Mouse (Mus musculus) CH12.LX (cell line): ENCODE results near the gene Acsl1. TPM values are rescaled to one million over a fixed set of nuclear protein-coding genes. Genes with fewer than 3 reads are reported as not detected.

Experiments
- DNase-seq: peaks from one replicate; pipeline ENCODE4 v3.0.0-alpha.2; 2013; ENCODE audit errors: extremely low read depth
- H3K27ac ChIP-seq: 2 replicates; pipeline ENCODE4 v1.5.1; 2012; ENCODE audit warnings: low read depth, mild to moderate bottlenecking, control low read depth, moderate library complexity; ENCODE audit not compliant: insufficient read depth
- H3K27me3 ChIP-seq: replicated peaks from 2 replicates; pipeline ENCODE3; 2012; ENCODE audit warnings: inconsistent platforms
- H3K36me3 ChIP-seq, 2 experiments: replicated peaks in 1 of 2; 2 replicates each; pipeline versions ENCODE3 to v1.6.1; 2012; ENCODE audit warnings: inconsistent platforms in 1 of 2, low read length in 1 of 2, mild to moderate bottlenecking in 1 of 2, mixed read lengths in 1 of 2, moderate library complexity in 1 of 2; ENCODE audit not compliant: control insufficient read depth in 1 of 2, insufficient read depth in 1 of 2
- H3K4me1 ChIP-seq, 2 experiments: 2 replicates each; pipeline ENCODE4 v1.6.1; 2012; ENCODE audit warnings: inconsistent platforms in 1 of 2, moderate library complexity in 1 of 2; ENCODE audit not compliant: insufficient read depth in 2 of 2, control insufficient read depth in 1 of 2
- H3K4me2 ChIP-seq: 2 replicates; pipeline ENCODE4 v1.6.1; 2012; ENCODE audit warnings: low read depth, mild to moderate bottlenecking, control low read depth; ENCODE audit not compliant: poor library complexity, insufficient read depth, severe bottlenecking
- H3K4me3 ChIP-seq, 3 experiments: fragments of 150-350 bp in 1 of 3; sonication (generic) in 1 of 3; replicated peaks in 1 of 3; 2 replicates each; pipeline versions ENCODE3 to v1.5.1; 2011 to 2012; ENCODE audit warnings: low read depth in 2 of 3, low read length in 2 of 3, mild to moderate bottlenecking in 2 of 3, moderate library complexity in 2 of 3, control low read depth in 1 of 3, improper control_type of control experiment in 1 of 3, inconsistent platforms in 1 of 3, mixed read lengths in 1 of 3; ENCODE audit not compliant: poor library complexity in 1 of 3
- H3K79me2 ChIP-seq: replicated peaks from 2 replicates; pipeline ENCODE4 v1.6.1; 2012; ENCODE audit warnings: mild to moderate bottlenecking, moderate library complexity; ENCODE audit not compliant: control insufficient read depth, poor library complexity, insufficient read depth, severe bottlenecking; ENCODE audit errors: extremely low read depth
- H3K9ac ChIP-seq: 2 replicates; pipeline ENCODE4 v1.6.1; 2012; ENCODE audit warnings: low read depth, mild to moderate bottlenecking, control low read depth, moderate library complexity; ENCODE audit not compliant: insufficient read depth
- H3K9me3 ChIP-seq: replicated peaks from 2 replicates; pipeline ENCODE3; 2012; ENCODE audit warnings: low read length, inconsistent platforms, mixed read lengths
- BHLHE40 ChIP-seq: IDR thresholded peaks from 2 replicates; pipeline ENCODE4 v1.6.1; 2011; ENCODE audit warnings: mild to moderate bottlenecking, low read depth, low read length, improper control_type of control experiment
- CHD1 ChIP-seq: IDR thresholded peaks from 2 replicates; pipeline ENCODE4 v1.6.1; 2012; ENCODE audit warnings: low read depth, low read length, improper control_type of control experiment, inconsistent platforms
- CHD2 ChIP-seq: IDR thresholded peaks from 2 replicates; pipeline ENCODE4 v1.6.1; 2011; ENCODE audit warnings: low read length, improper control_type of control experiment
- CTCF ChIP-seq, 2 experiments: IDR thresholded peaks in 1 of 2; conservative IDR thresholded peaks in 1 of 2; 2 replicates each; pipeline ENCODE4 v1.5.1; 2011 to 2012; ENCODE audit warnings: low read depth in 2 of 2, low read length in 2 of 2, improper control_type of control experiment in 1 of 2, inconsistent platforms in 1 of 2, mild to moderate bottlenecking in 1 of 2, moderate library complexity in 1 of 2
- E2F4 ChIP-seq: IDR thresholded peaks from 2 replicates; pipeline ENCODE4 v1.6.1; 2011; ENCODE audit warnings: low read depth, low read length, improper control_type of control experiment; ENCODE audit not compliant: insufficient replicate concordance
- EP300 ChIP-seq: IDR thresholded peaks from 2 replicates; pipeline ENCODE4 v1.6.1; 2011; ENCODE audit warnings: low read length, improper control_type of control experiment
- ETS1 ChIP-seq: conservative IDR thresholded peaks from 2 replicates; pipeline ENCODE4 v1.6.1; 2012; ENCODE audit warnings: low read depth, mild to moderate bottlenecking, inconsistent platforms, low read length, improper control_type of control experiment, moderate library complexity
- GABPA ChIP-seq: IDR thresholded peaks from 2 replicates; pipeline ENCODE4 v1.6.1; 2012; ENCODE audit warnings: low read depth, low read length, improper control_type of control experiment, inconsistent platforms; ENCODE audit not compliant: insufficient replicate concordance
- HCFC1 ChIP-seq: IDR thresholded peaks from 2 replicates; pipeline ENCODE4 v1.6.1; 2012; ENCODE audit warnings: low read depth, mild to moderate bottlenecking, inconsistent platforms, low read length, improper control_type of control experiment
- IRF4 ChIP-seq: IDR thresholded peaks from 2 replicates; pipeline ENCODE4 v1.6.1; 2014; ENCODE audit warnings: low read depth, mild to moderate bottlenecking, inconsistent platforms, low read length, improper control_type of control experiment
- JUN ChIP-seq: IDR thresholded peaks from 2 replicates; pipeline ENCODE4 v1.6.1; 2011; ENCODE audit warnings: low read depth, mild to moderate bottlenecking, low read length, improper control_type of control experiment, moderate library complexity; ENCODE audit not compliant: insufficient read depth
- JUND ChIP-seq: conservative IDR thresholded peaks from 2 replicates; pipeline ENCODE4 v1.6.1; 2011; ENCODE audit warnings: low read depth, low read length, improper control_type of control experiment
- KAT2A ChIP-seq: IDR thresholded peaks from 2 replicates; pipeline ENCODE4 v1.6.1; 2012; ENCODE audit warnings: low read length, improper control_type of control experiment, inconsistent platforms; ENCODE audit not compliant: insufficient replicate concordance
- MAFK ChIP-seq: IDR thresholded peaks from 2 replicates; pipeline ENCODE4 v1.6.1; 2011; ENCODE audit warnings: low read length, improper control_type of control experiment; ENCODE audit not compliant: insufficient replicate concordance
- MAX ChIP-seq: IDR thresholded peaks from 2 replicates; pipeline ENCODE4 v1.6.1; 2011; ENCODE audit warnings: low read length, improper control_type of control experiment
- MAZ ChIP-seq: IDR thresholded peaks from 2 replicates; pipeline ENCODE4 v1.6.1; 2012; ENCODE audit warnings: low read depth, mild to moderate bottlenecking, inconsistent platforms, low read length, improper control_type of control experiment, moderate library complexity
- MEF2A ChIP-seq: IDR thresholded peaks from 2 replicates; pipeline ENCODE4 v1.6.1; 2014; ENCODE audit warnings: low read depth, mild to moderate bottlenecking, inconsistent platforms, low read length, improper control_type of control experiment, borderline replicate concordance
- MXI1 ChIP-seq: IDR thresholded peaks from 2 replicates; pipeline ENCODE4 v1.6.1; 2011; ENCODE audit warnings: mild to moderate bottlenecking, low read depth, low read length, improper control_type of control experiment
- MYC ChIP-seq: IDR thresholded peaks from 2 replicates; pipeline ENCODE4 v1.6.1; 2011; ENCODE audit warnings: low read depth, mild to moderate bottlenecking, improper control_type of control experiment, low read length
- NELFE ChIP-seq: IDR thresholded peaks from 2 replicates; pipeline ENCODE4 v1.6.1; 2011; ENCODE audit warnings: low read depth, low read length, improper control_type of control experiment
- PAX5 ChIP-seq: IDR thresholded peaks from 2 replicates; pipeline ENCODE4 v1.6.1; 2012; ENCODE audit warnings: low read length, inconsistent platforms, mixed read lengths
- POLR2A ChIP-seq: IDR thresholded peaks from 2 replicates; pipeline ENCODE4 v1.6.1; 2011; ENCODE audit warnings: low read depth, mild to moderate bottlenecking, improper control_type of control experiment, low read length
- POLR2AphosphoS2 ChIP-seq: IDR thresholded peaks from 2 replicates; pipeline ENCODE4 v1.6.1; 2011; ENCODE audit warnings: low read depth, low read length, improper control_type of control experiment
- RAD21 ChIP-seq: IDR thresholded peaks from 2 replicates; pipeline ENCODE4 v1.6.1; 2011; ENCODE audit warnings: low read depth, mild to moderate bottlenecking, low read length, improper control_type of control experiment, moderate library complexity
- SIN3A ChIP-seq: IDR thresholded peaks from 2 replicates; pipeline ENCODE4 v1.6.1; 2012; ENCODE audit warnings: low read length, improper control_type of control experiment, inconsistent platforms
- SMC3 ChIP-seq: IDR thresholded peaks from 2 replicates; pipeline ENCODE4 v1.6.1; 2011; ENCODE audit warnings: low read depth, low read length, improper control_type of control experiment
- TBP ChIP-seq: conservative IDR thresholded peaks from 2 replicates; pipeline ENCODE4 v1.6.1; 2011; ENCODE audit warnings: low read depth, low read length, improper control_type of control experiment
- TCF12 ChIP-seq: IDR thresholded peaks from 2 replicates; pipeline ENCODE4 v1.6.1; 2014; ENCODE audit warnings: low read depth, mild to moderate bottlenecking, inconsistent platforms, low read length, improper control_type of control experiment
- UBTF ChIP-seq: IDR thresholded peaks from 2 replicates; pipeline ENCODE4 v1.6.1; 2012; ENCODE audit warnings: low read depth, mild to moderate bottlenecking, inconsistent platforms, low read length, improper control_type of control experiment, moderate library complexity
- USF2 ChIP-seq: conservative IDR thresholded peaks from 2 replicates; pipeline ENCODE4 v1.6.1; 2011; ENCODE audit warnings: low read depth, low read length, improper control_type of control experiment
- ZC3H11A ChIP-seq: IDR thresholded peaks from 2 replicates; pipeline ENCODE4 v1.6.1; 2012; ENCODE audit warnings: low read depth, mild to moderate bottlenecking, inconsistent platforms, low read length, improper control_type of control experiment
- ZMIZ1 ChIP-seq: IDR thresholded peaks from 2 replicates; pipeline ENCODE4 v1.6.1; 2012; ENCODE audit warnings: low read depth, mild to moderate bottlenecking, inconsistent platforms, low read length, improper control_type of control experiment
- ZNF384 ChIP-seq: IDR thresholded peaks from 2 replicates; pipeline ENCODE4 v1.6.1; 2012; ENCODE audit warnings: low read depth, low read length, improper control_type of control experiment, inconsistent platforms
- dilution Hi-C: fragments of 300-500 bp; cut with MboI; formaldehyde crosslinking; loops from 2 replicates; pipeline ENCODE4 v1.14.3; 2020; ENCODE audit warnings: low sequenced_read_pairs; ENCODE audit not compliant: extremely low pct_unique_long_range_greater_than_20kb, extremely low pct_ligation_motif_present
- in situ Hi-C: fragments of 300-500 bp; cut with MboI; formaldehyde crosslinking; loops from 3 replicates; pipeline ENCODE4 v1.14.3; 2019; ENCODE audit warnings: low sequenced_read_pairs, low pct_ligation_motif_present, low pct_unique_long_range_greater_than_20kb, mixed read lengths
- polyA plus RNA-seq: library from polyadenylated mRNA; unstranded; fragments of >175 nt; gene quantifications from 2 replicates; pipeline ENCODE4 v1.2.1, GENCODE M21; 2012; ENCODE audit warnings: low read depth; ENCODE audit not compliant: insufficient read length
- total RNA-seq, 2 experiments: library from RNA; depleted of rRNA; stranded (reverse); fragments of 300-350 nt in 1 of 2; fragments of >200 nt in 1 of 2; gene quantifications; 2 replicates each; pipeline ENCODE4 v1.2.3; 2012 to 2014

Gene Acsl1
- total and polyA plus RNA-seq, 3 experiments, result 8.7 to 27.9 (median 19.5) TPM

- dilution Hi-C loops, result no loop called here
- no peaks in the 10 kb centered on the region for H3K36me3 ChIP-seq
- no peak overlapping the region for H3K9ac ChIP-seq
- in situ Hi-C loops, result loop anchor here (5.0 kb wide), 1 partner anchor 235 kb away; no protein-coding TSS in a partner anchor
- peak; percentile 71 for DNase-seq
- TF ChIP-seq MYC, result no peak
- no peak for TF ChIP-seq BHLHE40
- TF ChIP-seq ZC3H11A, result peak; percentile 88
- TF ChIP-seq MEF2A, result no peak
- peak; percentile 97 for TF ChIP-seq RAD21
- no peak for TF ChIP-seq MAZ
- no peak for TF ChIP-seq MAFK
- peak; percentile 95 for TF ChIP-seq SMC3
- no peak for TF ChIP-seq MXI1
- TF ChIP-seq UBTF, result no peak
- peak; percentile 58 to 95; a peak in 3 of 4 replicates for TF ChIP-seq CTCF (conservative IDR thresholded peaks at IDR 0.05 in 1 of 2, IDR thresholded peaks at IDR 0.05 in 1 of 2; ENCODE audit: low read depth in 2 of 2, low read length in 2 of 2)
- no peak for TF ChIP-seq NELFE
- no peaks in the 10 kb centered on the region for H3K79me2 ChIP-seq
- H3K27ac ChIP-seq, result no peak overlapping the region
- no peaks in the 10 kb centered on the region for H3K9me3 ChIP-seq
- H3K27me3 ChIP-seq, result no peaks in the 10 kb centered on the region
- no peak overlapping the region for H3K4me3 ChIP-seq
- H3K4me1 ChIP-seq, result peaks cover 4 to 36% of the 10 kb centered on the region in 2 experiments
- H3K4me2 ChIP-seq, result no peak overlapping the region
These were observed 76.4 kb downstream of the Acsl1 start for GRCm38 (mm10) chr8:46547245-46547644.

- peaks cover 0 to 5% of the 10 kb centered on the region in 2 experiments for H3K36me3 ChIP-seq
- dilution Hi-C loops (no loop called here), in situ Hi-C loops (loop anchor here (25.0 kb wide), 1 partner anchor 837 kb away; no protein-coding TSS in a partner anchor)
- peak overlapping the region; percentile 55 for H3K4me2 ChIP-seq
- no peaks in the 10 kb centered on the region for H3K9me3 ChIP-seq
- H3K79me2 ChIP-seq, result no peaks in the 10 kb centered on the region; the same call in 1 of the 2 replicates
- H3K27me3 ChIP-seq, result no peaks in the 10 kb centered on the region
- 0 out of 2 replicates have a peak overlapping the region, but pooled peaks have one; percentile 44 for H3K9ac ChIP-seq
- peaks cover 4 to 46% of the 10 kb centered on the region in 2 experiments for H3K4me1 ChIP-seq
- peak overlapping the region in 2 of 3 experiments; percentile 24 to 49 for H3K4me3 ChIP-seq
- peak; percentile 87 for DNase-seq
- no peak overlapping the region for H3K27ac ChIP-seq
- TF ChIP-seq GABPA, result no peak
- TF ChIP-seq ZNF384, result no peak
- no peak for TF ChIP-seq CHD1
- no peak for TF ChIP-seq ZC3H11A
- TF ChIP-seq JUN, result no peak
- TF ChIP-seq TCF12, result no peak
- no peak for TF ChIP-seq RAD21
- peak; percentile 65 for TF ChIP-seq ETS1
- peak; percentile 60; the same call in 1 of the 2 replicates for TF ChIP-seq MAX
- no peak for TF ChIP-seq SMC3
- TF ChIP-seq HCFC1, result peak; percentile 53
- TF ChIP-seq POLR2AphosphoS2, result no peak
- TF ChIP-seq USF2, result no peak
- no peak for TF ChIP-seq ZMIZ1
- peak; percentile 79 for TF ChIP-seq SIN3A
- TF ChIP-seq NELFE, result no peak
- TF ChIP-seq EP300, result peak; percentile 41; the same call in 1 of the 2 replicates
- peak; percentile 77; the same call in 1 of the 2 replicates for TF ChIP-seq TBP
- peak; percentile 66 for TF ChIP-seq POLR2A
- TF ChIP-seq MAFK, result no peak
- TF ChIP-seq E2F4, result no peak
- 0 out of 2 replicates have a peak, but pooled peaks have one; percentile 27 for TF ChIP-seq JUND
- no peak for TF ChIP-seq PAX5
- TF ChIP-seq KAT2A, result no peak
- no peak for TF ChIP-seq CHD2
- TF ChIP-seq MYC, result 0 out of 2 replicates have a peak, but pooled peaks have one; percentile 50
- peak; percentile 43; the same call in 1 of the 2 replicates for TF ChIP-seq IRF4
These were observed 79.2 kb downstream of the Acsl1 start for GRCm38 (mm10) chr8:46550058-46550457.
